Mouse (Mus musculus): ENCODE measurements around the gene Gm32742. TPM values are rescaled to one million over a fixed set of nuclear protein-coding genes. Genes with fewer than 3 reads are reported as not detected.

Gene Gm32742
- polyA plus RNA-seq (2015; fragmentation: Nextera tagmentation; extraction: Ambion mirVana): 0.11 TPM in 2 replicates

- Histone ChIP-seq H3K36me3 (ENCODE audit: insufficient read depth, low read length) (no peaks in the 10 kb centered on the region), H3K4me3 (ENCODE audit: low read depth, low read length) (no peak within 1 kb of the TSS), H3K9me3 (ENCODE audit: low read length) (no peaks in the 10 kb centered on the region), H3K4me1 (ENCODE audit: insufficient read depth, low read depth, low read length) (0 out of 2 replicates have a peak, but pooled peaks cover 6% of the 10 kb centered on the region), H3K9ac (replicated peaks; ENCODE audit: low read depth) (no peak within 1 kb of the TSS), H3K27me3 (replicated peaks; ENCODE audit: insufficient read depth, low read length) (no peaks in the 10 kb centered on the region), H3K27ac (ENCODE audit: low read length) (no peak within 1 kb of the TSS), H3K4me2 (replicated peaks; ENCODE audit: low read depth, low read length) (no peak within 1 kb of the TSS)
- ATAC-seq: no peak
- no peak for DNase-seq (ENCODE audit: low spot score)
- WGBS: 47% methylated on average over 6 of the region's 6 CpGs
- TF ChIP-seq EP300 (IDR thresholded peaks at IDR 0.05): no peak
- TF ChIP-seq CTCF (IDR thresholded peaks at IDR 0.05): no peak
Observed at GRCm38 (mm10) chr9:51165312-51166180, at the start of gene Gm32742. Gm32742 (minus strand) TSS chr9:51165517.

GRCm38 (mm10) chr9:51213729-51214237 lies 48.5 kb upstream of the Gm32742 start:
- WGBS: 83% methylated on average over 6 of the region's 6 CpGs
- Histone ChIP-seq H3K4me1 (ENCODE audit: insufficient read depth, low read depth, low read length) (no peaks in the 10 kb centered on the region), H3K36me3 (ENCODE audit: insufficient read depth, low read length) (no peaks in the 10 kb centered on the region), H3K9me3 (ENCODE audit: low read length) (no peaks in the 10 kb centered on the region), H3K9ac (replicated peaks; ENCODE audit: low read depth) (no peak overlapping the region), H3K4me2 (replicated peaks; ENCODE audit: low read depth, low read length) (no peak overlapping the region), H3K27ac (ENCODE audit: low read length) (no peak overlapping the region), H3K27me3 (replicated peaks; ENCODE audit: insufficient read depth, low read length) (no peaks in the 10 kb centered on the region), H3K4me3 (ENCODE audit: low read depth, low read length) (no peak overlapping the region)
- ATAC-seq (no peak), DNase-seq (ENCODE audit: low spot score) (no peak)
- no peak for TF ChIP-seq CTCF (IDR thresholded peaks at IDR 0.05)
- TF ChIP-seq EP300 (IDR thresholded peaks at IDR 0.05): no peak

- DNase-seq (ENCODE audit: low spot score): no peak
Observed at GRCm38 (mm10) chr9:51213023-51213728, 47.9 kb upstream of the Gm32742 start, which contains the start of gene Pou2af1. Pou2af1 (plus strand) TSS chr9:51213708.

GRCm38 (mm10) chr9:51211191-51211590 lies 45.9 kb upstream of the Gm32742 start:
- TF ChIP-seq CTCF (IDR thresholded peaks at IDR 0.05): no peak
- TF ChIP-seq EP300 (IDR thresholded peaks at IDR 0.05): no peak
- H3K9me3 ChIP-seq (ENCODE audit: low read length): no peaks in the 10 kb centered on the region
- ATAC-seq: no peak
- H3K36me3 ChIP-seq (ENCODE audit: insufficient read depth, low read length): no peaks in the 10 kb centered on the region
- DNase-seq (ENCODE audit: low spot score): no peak
- no peak overlapping the region for H3K4me2 ChIP-seq (replicated peaks; ENCODE audit: low read depth, low read length)
- H3K27ac ChIP-seq (ENCODE audit: low read length): no peak overlapping the region
- H3K4me1 ChIP-seq (ENCODE audit: insufficient read depth, low read depth, low read length): no peaks in the 10 kb centered on the region
- H3K9ac ChIP-seq (replicated peaks; ENCODE audit: low read depth): no peak overlapping the region
- no peak overlapping the region for H3K4me3 ChIP-seq (ENCODE audit: low read depth, low read length)
- WGBS: 60% methylated on average over 6 of the region's 6 CpGs
- no peaks in the 10 kb centered on the region for H3K27me3 ChIP-seq (replicated peaks; ENCODE audit: insufficient read depth, low read length)

More at GRCm38 (mm10) chr9:51213023-51213728, 47.9 kb upstream of the Gm32742 start, which contains the start of gene Pou2af1:
- WGBS: 70% methylated on average over 20 of the region's 20 CpGs
- Histone ChIP-seq H3K4me3 (ENCODE audit: low read depth, low read length) (no peak within 1 kb of the TSS), H3K4me2 (replicated peaks; ENCODE audit: low read depth, low read length) (no peak within 1 kb of the TSS), H3K36me3 (ENCODE audit: insufficient read depth, low read length) (no peaks in the 10 kb centered on the region), H3K4me1 (ENCODE audit: insufficient read depth, low read depth, low read length) (no peaks in the 10 kb centered on the region), H3K27ac (ENCODE audit: low read length) (no peak within 1 kb of the TSS), H3K9ac (replicated peaks; ENCODE audit: low read depth) (no peak within 1 kb of the TSS), H3K9me3 (ENCODE audit: low read length) (no peaks in the 10 kb centered on the region), H3K27me3 (replicated peaks; ENCODE audit: insufficient read depth, low read length) (no peaks in the 10 kb centered on the region)
- no peak for TF ChIP-seq EP300 (IDR thresholded peaks at IDR 0.05)
- no peak for TF ChIP-seq CTCF (IDR thresholded peaks at IDR 0.05)
- ATAC-seq: no peak

- ATAC-seq: no peak
- DNase-seq (ENCODE audit: low spot score): no peak
- Histone ChIP-seq H3K9ac (replicated peaks; ENCODE audit: low read depth) (no peak overlapping the region), H3K9me3 (ENCODE audit: low read length) (no peaks in the 10 kb centered on the region), H3K4me3 (ENCODE audit: low read depth, low read length) (no peak overlapping the region), H3K27me3 (replicated peaks; ENCODE audit: insufficient read depth, low read length) (no peaks in the 10 kb centered on the region), H3K27ac (ENCODE audit: low read length) (no peak overlapping the region), H3K36me3 (ENCODE audit: insufficient read depth, low read length) (no peaks in the 10 kb centered on the region), H3K4me1 (ENCODE audit: insufficient read depth, low read depth, low read length) (no peaks in the 10 kb centered on the region), H3K4me2 (replicated peaks; ENCODE audit: low read depth, low read length) (no peak overlapping the region)
- 78% methylated on average over 2 of the region's 2 CpGs for WGBS
- TF ChIP-seq EP300 (IDR thresholded peaks at IDR 0.05): no peak
- no peak for TF ChIP-seq CTCF (IDR thresholded peaks at IDR 0.05)
Observed at GRCm38 (mm10) chr9:51208974-51209332, 43.6 kb upstream of the Gm32742 start.

DNA sequence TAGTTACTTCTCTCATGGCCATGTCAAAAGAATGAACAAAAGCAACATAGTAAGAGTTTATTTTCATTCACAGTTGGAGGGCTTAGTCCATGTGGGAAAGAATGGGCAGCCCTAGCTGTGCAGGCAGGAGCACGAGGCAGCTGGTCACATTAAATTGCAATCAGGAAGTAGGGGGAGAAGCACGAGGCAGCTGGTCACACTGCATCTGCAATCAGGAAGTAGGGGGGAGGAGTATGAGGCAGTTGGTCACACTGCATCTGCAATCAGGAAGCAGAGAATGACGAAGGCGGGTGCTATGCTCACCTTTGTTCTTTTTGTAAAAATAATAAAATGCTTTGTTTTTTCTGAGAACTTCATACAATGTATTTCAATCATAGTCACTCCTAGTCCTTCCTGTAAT lies 29.5 kb upstream of the Gm32742 start:
- no peaks in the 10 kb centered on the region for H3K9me3 ChIP-seq (ENCODE audit: low read length)
- H3K4me1 ChIP-seq (ENCODE audit: insufficient read depth, low read depth, low read length): no peaks in the 10 kb centered on the region
- no peak overlapping the region for H3K27ac ChIP-seq (ENCODE audit: low read length)
- H3K4me3 ChIP-seq (ENCODE audit: low read depth, low read length): no peak overlapping the region
- no peaks in the 10 kb centered on the region for H3K27me3 ChIP-seq (replicated peaks; ENCODE audit: insufficient read depth, low read length)
- no peak for TF ChIP-seq EP300 (IDR thresholded peaks at IDR 0.05)
- TF ChIP-seq CTCF (IDR thresholded peaks at IDR 0.05): no peak
- H3K36me3 ChIP-seq (ENCODE audit: insufficient read depth, low read length): no peaks in the 10 kb centered on the region
- ATAC-seq (no peak), DNase-seq (ENCODE audit: low spot score) (no peak)
- no peak overlapping the region for H3K4me2 ChIP-seq (replicated peaks; ENCODE audit: low read depth, low read length)
- WGBS: 71% methylated on average over 4 of the region's 4 CpGs
- H3K9ac ChIP-seq (replicated peaks; ENCODE audit: low read depth): no peak overlapping the region
